Mouse (Mus musculus) bone marrow macrophage, adult 2 months (primary cell): Measurements from ENCODE around the gene Il3. TPM values are rescaled to one million over a fixed set of nuclear protein-coding genes. Genes with fewer than 3 reads are reported as not detected.

Experiments
- H3K27ac ChIP-seq: 2 replicates; pipeline ENCODE4 v1.5.1; 2012; ENCODE audit warnings: low read depth, low read length; ENCODE audit not compliant: insufficient read depth
- H3K4me1 ChIP-seq: 2 replicates; pipeline ENCODE4 v1.6.1; 2012; ENCODE audit warnings: low read length; ENCODE audit not compliant: control insufficient read depth, insufficient read depth
- H3K4me3 ChIP-seq: 2 replicates; pipeline ENCODE4 v1.5.1; 2012; ENCODE audit warnings: mild to moderate bottlenecking, low read length, moderate library complexity; ENCODE audit not compliant: insufficient read depth
- CTCF ChIP-seq: IDR thresholded peaks from 2 replicates; pipeline ENCODE4 v1.5.1; 2012; ENCODE audit warnings: low read depth, mild to moderate bottlenecking, low read length, moderate library complexity
- POLR2A ChIP-seq: IDR thresholded peaks from 2 replicates; pipeline ENCODE4 v1.6.1; 2012; ENCODE audit warnings: mild to moderate bottlenecking, low read depth, low read length, borderline replicate concordance
- polyA plus RNA-seq: library from polyadenylated mRNA; stranded (reverse); fragments of >200 nt; gene quantifications from 2 replicates; pipeline ENCODE4 v1.2.4, GENCODE M21; 2012; ENCODE audit not compliant: missing spikeins, insufficient read depth, insufficient read length

Gene Il3
- polyA plus RNA-seq, 1 experiment, result not detected

- no peak for TF ChIP-seq CTCF
- TF ChIP-seq POLR2A, result no peak
Measured at GRCm38 (mm10) chr11:54219903-54220740, 47.0 kb downstream of the Il3 start.

GRCm38 (mm10) chr11:54219191-54219590, 47.9 kb downstream of the Il3 start:
- H3K4me1 ChIP-seq, result peaks cover 16% of the 10 kb centered on the region
- H3K27ac ChIP-seq, result no peak overlapping the region
- no peak overlapping the region for H3K4me3 ChIP-seq
- TF ChIP-seq CTCF (no peak), POLR2A (no peak)

More at GRCm38 (mm10) chr11:54219903-54220740, 47.0 kb downstream of the Il3 start:
- H3K4me1 ChIP-seq, result peaks cover 15% of the 10 kb centered on the region
- H3K27ac ChIP-seq, result no peak overlapping the region
- H3K4me3 ChIP-seq, result no peak overlapping the region

- Histone ChIP-seq H3K27ac (no peak overlapping the region), H3K4me3 (no peak overlapping the region), H3K4me1 (peaks cover 17% of the 10 kb centered on the region)
- TF ChIP-seq CTCF (no peak), POLR2A (no peak)
Measured at GRCm38 (mm10) chr11:54217384-54217783, 49.7 kb downstream of the Il3 start.

GRCm38 (mm10) chr11:54216091-54216490, 51.0 kb downstream of the Il3 start:
- TF ChIP-seq CTCF, result no peak
- no peak for TF ChIP-seq POLR2A
- H3K4me3 ChIP-seq, result no peak overlapping the region
- H3K4me1 ChIP-seq, result peaks cover 17% of the 10 kb centered on the region
- H3K27ac ChIP-seq, result no peak overlapping the region

Other genes with a start within 250 kb of the Il3 start
- 4.8 and 6.9 TPM in 2 replicates for gene Slc22a4, start 239.2 kb downstream of the Il3 start, polyA plus RNA-seq
- gene Pdlim4, start 198.3 kb downstream of the Il3 start, polyA plus RNA-seq, result 69.0 and 75.4 TPM in 2 replicates
- gene P4ha2, start 167.2 kb downstream of the Il3 start, polyA plus RNA-seq, result 2.9 and 4.3 TPM in 2 replicates
- not detected in 2 replicates for gene Csf2, start 17.6 kb downstream of the Il3 start, polyA plus RNA-seq
- gene Acsl6, start 36.5 kb upstream of the Il3 start, polyA plus RNA-seq, result not detected in 2 replicates
- gene Meikin, start 103.4 kb upstream of the Il3 start, polyA plus RNA-seq, result not detected in 2 replicates
- gene Fnip1, start 170.9 kb upstream of the Il3 start, polyA plus RNA-seq, result 56.9 and 59.4 TPM in 2 replicates